Mouse (Mus musculus) ES-E14 (cell line): ENCODE measurements around the gene Myt1l.

Experiments
- CHD2 ChIP-seq: IDR thresholded peaks from 2 replicates; pipeline ENCODE4 v1.6.1; 2014; ENCODE audit warnings: mild to moderate bottlenecking, low read depth, low read length, inconsistent platforms
- HCFC1 ChIP-seq: IDR thresholded peaks from 2 replicates; pipeline ENCODE4 v1.6.1; 2012; ENCODE audit warnings: low read length, inconsistent platforms, borderline replicate concordance; ENCODE audit not compliant: insufficient read depth
- MAFK ChIP-seq: IDR thresholded peaks from 2 replicates; pipeline ENCODE4 v1.6.1; 2014; ENCODE audit warnings: mild to moderate bottlenecking, low read depth, low read length, inconsistent platforms; ENCODE audit not compliant: insufficient read depth
- ZC3H11A ChIP-seq: IDR thresholded peaks from 2 replicates; pipeline ENCODE4 v1.6.1; 2012; ENCODE audit warnings: low read depth, mild to moderate bottlenecking, inconsistent platforms, low read length, borderline replicate concordance

DNA sequence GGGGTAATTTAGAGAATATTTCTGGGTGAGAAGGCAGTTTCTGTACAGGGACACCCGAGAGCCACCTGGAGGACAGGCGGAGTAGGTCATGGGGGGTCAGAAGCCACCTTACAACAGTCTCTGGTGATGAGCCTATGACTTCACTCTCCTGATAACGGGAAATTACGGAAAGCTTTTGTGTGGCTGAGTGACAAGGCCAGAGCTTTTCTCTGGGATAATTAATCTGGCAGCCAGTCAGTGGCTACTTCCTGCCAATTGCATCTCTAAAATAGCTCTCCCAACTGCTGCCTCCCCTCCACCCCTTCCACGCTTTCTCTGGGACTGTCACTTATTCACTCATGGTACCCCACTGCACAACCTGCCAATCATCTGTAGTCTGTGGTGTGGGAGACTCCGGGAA lies 19.6 kb downstream of the Myt1l start:
- no peak for TF ChIP-seq ZC3H11A
- no peak for TF ChIP-seq MAFK
- TF ChIP-seq CHD2, result no peak
- TF ChIP-seq HCFC1, result no peak
